Mouse (Mus musculus): ENCODE results near the gene Txndc15. TPM values are rescaled to one million over a fixed set of nuclear protein-coding genes. Genes with fewer than 3 reads are reported as not detected.

Txndc15 gene
- polyA plus RNA-seq, 1 experiment from 2014 or later: 94.5 TPM

- H3K9me3 ChIP-seq (replicated peaks; ENCODE audit: low read length): no peaks in the 10 kb centered on the region
- TF ChIP-seq CTCF (IDR thresholded peaks at IDR 0.05; ENCODE audit: low read depth): no peak
- H3K4me1 ChIP-seq (replicated peaks; ENCODE audit: insufficient read depth, low read length): no peaks in the 10 kb centered on the region
- 86% methylated on average over 4 of the region's 4 CpGs for WGBS
- ATAC-seq (replicated peaks; ENCODE audit: low FRiP score, low read depth): no peak
- H3K9ac ChIP-seq (ENCODE audit: low read depth, low read length): no peak overlapping the region
- no peak for DNase-seq (ENCODE audit: low spot score)
- H3K4me3 ChIP-seq (replicated peaks; ENCODE audit: low read depth, low read length): no peak overlapping the region
- H3K27me3 ChIP-seq (ENCODE audit: insufficient read depth, low read length): no peaks in the 10 kb centered on the region
- no peak overlapping the region for H3K27ac ChIP-seq
- H3K4me2 ChIP-seq (ENCODE audit: low read length): no peak overlapping the region
- peaks cover 28% of the 10 kb centered on the region for H3K36me3 ChIP-seq (ENCODE audit: insufficient read depth, low read length)
Observed at GRCm38 (mm10) chr13:55704301-55704700, 10.1 kb upstream of the Txndc15 start.

GRCm38 (mm10) chr13:55712846-55713245 lies 1.6 kb upstream of the Txndc15 start:
- no peak for DNase-seq (ENCODE audit: low spot score)
- no peak for TF ChIP-seq CTCF (IDR thresholded peaks at IDR 0.05; ENCODE audit: low read depth)
- 0 out of 2 replicates have a peak, but pooled peaks cover 3% of the 10 kb centered on the region for H3K4me1 ChIP-seq (replicated peaks; ENCODE audit: insufficient read depth, low read length)
- no peak overlapping the region for H3K27ac ChIP-seq
- no peak overlapping the region for H3K4me3 ChIP-seq (replicated peaks; ENCODE audit: low read depth, low read length)
- no peak for ATAC-seq (replicated peaks; ENCODE audit: low FRiP score, low read depth)
- H3K9ac ChIP-seq (ENCODE audit: low read depth, low read length): no peak overlapping the region
- H3K9me3 ChIP-seq (replicated peaks; ENCODE audit: low read length): no peaks in the 10 kb centered on the region
- 89% methylated on average over 3 of the region's 3 CpGs for WGBS
- H3K27me3 ChIP-seq (ENCODE audit: insufficient read depth, low read length): no peaks in the 10 kb centered on the region
- no peak overlapping the region for H3K4me2 ChIP-seq (ENCODE audit: low read length)
- no peaks in the 10 kb centered on the region for H3K36me3 ChIP-seq (ENCODE audit: insufficient read depth, low read length)

GRCm38 (mm10) chr13:55715167-55715512 lies 690 bp downstream of the Txndc15 start:
- Histone ChIP-seq H3K9ac (ENCODE audit: low read depth, low read length) (peak overlapping the region; percentile 98), H3K9me3 (replicated peaks; ENCODE audit: low read length) (no peaks in the 10 kb centered on the region), H3K36me3 (ENCODE audit: insufficient read depth, low read length) (0 out of 2 replicates have a peak, but pooled peaks cover 7% of the 10 kb centered on the region), H3K4me3 (replicated peaks; ENCODE audit: low read depth, low read length) (peak overlapping the region; percentile 94), H3K4me2 (ENCODE audit: low read length) (peak overlapping the region; percentile 77), H3K27ac (peak overlapping the region; percentile 91), H3K4me1 (replicated peaks; ENCODE audit: insufficient read depth, low read length) (0 out of 2 replicates have a peak, but pooled peaks cover 3% of the 10 kb centered on the region), H3K27me3 (ENCODE audit: insufficient read depth, low read length) (no peaks in the 10 kb centered on the region)
- ATAC-seq (replicated peaks; ENCODE audit: low FRiP score, low read depth) (no peak), DNase-seq (ENCODE audit: low spot score) (no peak)
- no peak for TF ChIP-seq CTCF (IDR thresholded peaks at IDR 0.05; ENCODE audit: low read depth)
- 2% methylated on average over 5 of the region's 5 CpGs for WGBS

- no peak overlapping the region for H3K4me3 ChIP-seq (replicated peaks; ENCODE audit: low read depth, low read length)
- ATAC-seq (replicated peaks; ENCODE audit: low FRiP score, low read depth): no peak
- no peak overlapping the region for H3K27ac ChIP-seq
- H3K36me3 ChIP-seq (ENCODE audit: insufficient read depth, low read length): 0 out of 2 replicates have a peak, but pooled peaks cover 8% of the 10 kb centered on the region
- TF ChIP-seq CTCF (IDR thresholded peaks at IDR 0.05; ENCODE audit: low read depth): no peak
- H3K4me2 ChIP-seq (ENCODE audit: low read length): no peak overlapping the region
- H3K9ac ChIP-seq (ENCODE audit: low read depth, low read length): 0 out of 2 replicates have a peak overlapping the region, but pooled peaks have one; percentile 98
- H3K27me3 ChIP-seq (ENCODE audit: insufficient read depth, low read length): no peaks in the 10 kb centered on the region
- H3K9me3 ChIP-seq (replicated peaks; ENCODE audit: low read length): no peaks in the 10 kb centered on the region
- 0 out of 2 replicates have a peak, but pooled peaks cover 3% of the 10 kb centered on the region for H3K4me1 ChIP-seq (replicated peaks; ENCODE audit: insufficient read depth, low read length)
- no peak for DNase-seq (ENCODE audit: low spot score)
- 83% methylated on average over 7 of the region's 7 CpGs for WGBS
Observed at GRCm38 (mm10) chr13:55715908-55716510, 1.6 kb downstream of the Txndc15 start.

- Histone ChIP-seq H3K9ac (ENCODE audit: low read depth, low read length) (no peak overlapping the region), H3K4me1 (replicated peaks; ENCODE audit: insufficient read depth, low read length) (no peaks in the 10 kb centered on the region), H3K27me3 (ENCODE audit: insufficient read depth, low read length) (no peaks in the 10 kb centered on the region), H3K4me2 (ENCODE audit: low read length) (no peak overlapping the region), H3K4me3 (replicated peaks; ENCODE audit: low read depth, low read length) (no peak overlapping the region), H3K9me3 (replicated peaks; ENCODE audit: low read length) (no peaks in the 10 kb centered on the region), H3K36me3 (ENCODE audit: insufficient read depth, low read length) (peaks cover 21% of the 10 kb centered on the region; the same call in 1 of the 2 replicates), H3K27ac (no peak overlapping the region)
- 82% methylated on average over 8 of the region's 8 CpGs for WGBS
- TF ChIP-seq CTCF (IDR thresholded peaks at IDR 0.05; ENCODE audit: low read depth): no peak
- ATAC-seq (replicated peaks; ENCODE audit: low FRiP score, low read depth) (no peak), DNase-seq (ENCODE audit: low spot score) (no peak)
Observed at GRCm38 (mm10) chr13:55721516-55721915, 7.1 kb downstream of the Txndc15 start.

GRCm38 (mm10) chr13:55721995-55722394 lies 7.5 kb downstream of the Txndc15 start:
- ATAC-seq (replicated peaks; ENCODE audit: low FRiP score, low read depth) (no peak), DNase-seq (ENCODE audit: low spot score) (no peak)
- no peaks in the 10 kb centered on the region for H3K27me3 ChIP-seq (ENCODE audit: insufficient read depth, low read length)
- no peak overlapping the region for H3K4me3 ChIP-seq (replicated peaks; ENCODE audit: low read depth, low read length)
- WGBS: 92% methylated on average over 2 of the region's 2 CpGs
- H3K27ac ChIP-seq: no peak overlapping the region
- H3K4me2 ChIP-seq (ENCODE audit: low read length): no peak overlapping the region
- H3K36me3 ChIP-seq (ENCODE audit: insufficient read depth, low read length): peaks cover 21% of the 10 kb centered on the region; the same call in 1 of the 2 replicates
- no peaks in the 10 kb centered on the region for H3K9me3 ChIP-seq (replicated peaks; ENCODE audit: low read length)
- TF ChIP-seq CTCF (IDR thresholded peaks at IDR 0.05; ENCODE audit: low read depth): no peak
- no peak overlapping the region for H3K9ac ChIP-seq (ENCODE audit: low read depth, low read length)
- H3K4me1 ChIP-seq (replicated peaks; ENCODE audit: insufficient read depth, low read length): no peaks in the 10 kb centered on the region
